Mouse (Mus musculus): Measurements from ENCODE around the gene Macrod1. TPM values are rescaled to one million over a fixed set of nuclear protein-coding genes. Genes with fewer than 3 reads are reported as not detected.

The Macrod1 gene
- polyA plus RNA-seq, 1 experiment: 7.6 TPM

- H3K36me3 ChIP-seq (ENCODE audit: control insufficient read depth, insufficient read depth, low read length, poor library complexity, severe bottlenecking): no peaks in the 10 kb centered on the region
- no peaks in the 10 kb centered on the region for H3K4me1 ChIP-seq (ENCODE audit: control insufficient read depth, insufficient read depth, low read length)
- no peaks in the 10 kb centered on the region for H3K9me3 ChIP-seq (replicated peaks; ENCODE audit: control insufficient read depth, insufficient read depth, low read length, poor library complexity, severe bottlenecking)
- H3K4me3 ChIP-seq (ENCODE audit: low read depth, low read length): no peak overlapping the region
- peak; percentile 92 for TF ChIP-seq CTCF (IDR thresholded peaks at IDR 0.05; ENCODE audit: low read depth, low read length)
- TF ChIP-seq POLR2A (IDR thresholded peaks at IDR 0.05; ENCODE audit: insufficient read depth, low read length): no peak
- H3K9ac ChIP-seq (ENCODE audit: low read depth, poor library complexity, severe bottlenecking): no peak overlapping the region
- peaks cover 8% of the 10 kb centered on the region for H3K27me3 ChIP-seq (ENCODE audit: control insufficient read depth, insufficient read depth, low read length, poor library complexity, severe bottlenecking)
- H3K27ac ChIP-seq (ENCODE audit: insufficient read depth, low read length): no peak overlapping the region
Measured at GRCm38 (mm10) chr19:7160151-7160906, 103.7 kb downstream of the Macrod1 start.

- H3K9ac ChIP-seq (ENCODE audit: low read depth, poor library complexity, severe bottlenecking): no peak overlapping the region
- no peak overlapping the region for H3K27ac ChIP-seq (ENCODE audit: insufficient read depth, low read length)
- H3K36me3 ChIP-seq (ENCODE audit: control insufficient read depth, insufficient read depth, low read length, poor library complexity, severe bottlenecking): no peaks in the 10 kb centered on the region
- no peaks in the 10 kb centered on the region for H3K4me1 ChIP-seq (ENCODE audit: control insufficient read depth, insufficient read depth, low read length)
- H3K27me3 ChIP-seq (ENCODE audit: control insufficient read depth, insufficient read depth, low read length, poor library complexity, severe bottlenecking): peaks cover 15% of the 10 kb centered on the region
- H3K4me3 ChIP-seq (ENCODE audit: low read depth, low read length): no peak overlapping the region
- TF ChIP-seq EP300 (IDR thresholded peaks at IDR 0.05; ENCODE audit: insufficient read depth, low read depth, low read length) (no peak), POLR2A (IDR thresholded peaks at IDR 0.05; ENCODE audit: insufficient read depth, low read length) (no peak), CTCF (IDR thresholded peaks at IDR 0.05; ENCODE audit: low read depth, low read length) (no peak)
- H3K9me3 ChIP-seq (replicated peaks; ENCODE audit: control insufficient read depth, insufficient read depth, low read length, poor library complexity, severe bottlenecking): no peaks in the 10 kb centered on the region
Measured at GRCm38 (mm10) chr19:7161064-7161463, 104.5 kb downstream of the Macrod1 start.

GRCm38 (mm10) chr19:7164238-7164637 is 107.6 kb downstream of the Macrod1 start:
- Histone ChIP-seq H3K36me3 (ENCODE audit: control insufficient read depth, insufficient read depth, low read length, poor library complexity, severe bottlenecking) (no peaks in the 10 kb centered on the region), H3K9me3 (replicated peaks; ENCODE audit: control insufficient read depth, insufficient read depth, low read length, poor library complexity, severe bottlenecking) (no peaks in the 10 kb centered on the region), H3K4me1 (ENCODE audit: control insufficient read depth, insufficient read depth, low read length) (no peaks in the 10 kb centered on the region), H3K4me3 (ENCODE audit: low read depth, low read length) (no peak overlapping the region), H3K27me3 (ENCODE audit: control insufficient read depth, insufficient read depth, low read length, poor library complexity, severe bottlenecking) (peaks cover 18% of the 10 kb centered on the region), H3K9ac (ENCODE audit: low read depth, poor library complexity, severe bottlenecking) (no peak overlapping the region), H3K27ac (ENCODE audit: insufficient read depth, low read length) (no peak overlapping the region)
- TF ChIP-seq POLR2A (IDR thresholded peaks at IDR 0.05; ENCODE audit: insufficient read depth, low read length) (no peak), EP300 (IDR thresholded peaks at IDR 0.05; ENCODE audit: insufficient read depth, low read depth, low read length) (no peak), CTCF (IDR thresholded peaks at IDR 0.05; ENCODE audit: low read depth, low read length) (no peak)

GRCm38 (mm10) chr19:7164820-7165323 is 108.3 kb downstream of the Macrod1 start:
- Histone ChIP-seq H3K27me3 (ENCODE audit: control insufficient read depth, insufficient read depth, low read length, poor library complexity, severe bottlenecking) (peaks cover 18% of the 10 kb centered on the region), H3K9me3 (replicated peaks; ENCODE audit: control insufficient read depth, insufficient read depth, low read length, poor library complexity, severe bottlenecking) (no peaks in the 10 kb centered on the region), H3K9ac (ENCODE audit: low read depth, poor library complexity, severe bottlenecking) (peak overlapping the region; percentile 91), H3K4me1 (ENCODE audit: control insufficient read depth, insufficient read depth, low read length) (no peaks in the 10 kb centered on the region), H3K36me3 (ENCODE audit: control insufficient read depth, insufficient read depth, low read length, poor library complexity, severe bottlenecking) (no peaks in the 10 kb centered on the region), H3K4me3 (ENCODE audit: low read depth, low read length) (peak overlapping the region; percentile 66), H3K27ac (ENCODE audit: insufficient read depth, low read length) (no peak overlapping the region)
- TF ChIP-seq POLR2A (IDR thresholded peaks at IDR 0.05; ENCODE audit: insufficient read depth, low read length): no peak
- no peak for TF ChIP-seq CTCF (IDR thresholded peaks at IDR 0.05; ENCODE audit: low read depth, low read length)
- no peak for TF ChIP-seq EP300 (IDR thresholded peaks at IDR 0.05; ENCODE audit: insufficient read depth, low read depth, low read length)

- H3K36me3 ChIP-seq (ENCODE audit: control insufficient read depth, insufficient read depth, low read length, poor library complexity, severe bottlenecking): no peaks in the 10 kb centered on the region
- H3K27me3 ChIP-seq (ENCODE audit: control insufficient read depth, insufficient read depth, low read length, poor library complexity, severe bottlenecking): peaks cover 18% of the 10 kb centered on the region
- peak overlapping the region; percentile 66 for H3K4me3 ChIP-seq (ENCODE audit: low read depth, low read length)
- H3K4me1 ChIP-seq (ENCODE audit: control insufficient read depth, insufficient read depth, low read length): no peaks in the 10 kb centered on the region
- peak overlapping the region; percentile 91 for H3K9ac ChIP-seq (ENCODE audit: low read depth, poor library complexity, severe bottlenecking)
- no peaks in the 10 kb centered on the region for H3K9me3 ChIP-seq (replicated peaks; ENCODE audit: control insufficient read depth, insufficient read depth, low read length, poor library complexity, severe bottlenecking)
- TF ChIP-seq POLR2A (IDR thresholded peaks at IDR 0.05; ENCODE audit: insufficient read depth, low read length) (no peak), EP300 (IDR thresholded peaks at IDR 0.05; ENCODE audit: insufficient read depth, low read depth, low read length) (no peak), CTCF (IDR thresholded peaks at IDR 0.05; ENCODE audit: low read depth, low read length) (no peak)
- no peak overlapping the region for H3K27ac ChIP-seq (ENCODE audit: insufficient read depth, low read length)
Measured at GRCm38 (mm10) chr19:7165509-7166199, 109.0 kb downstream of the Macrod1 start.
